Mouse (Mus musculus) liver, embryonic 14.5 days (tissue): Measurements from ENCODE around the gene Adam23. TPM values are rescaled to one million over a fixed set of nuclear protein-coding genes. Genes with fewer than 3 reads are reported as not detected.
"Not testable (repeated sequence)": the region's sequence is repeated elsewhere in the genome, so short reads cannot be mapped to it uniquely, and the experiment has no call there.

Experiments used
- ATAC-seq: fragments of 200-750 bp; cut with Nextera tagmentation; 2 replicates; pipeline ENCODE4 v1.8.0; 2017; ENCODE audit warnings: moderate number of reproducible peaks, mild to moderate bottlenecking, moderate library complexity; ENCODE audit not compliant: insufficient read depth
- DNase-seq, 3 experiments: peaks; one replicate each; pipeline ENCODE4 v3.0.0-alpha.2; 2012 to 2013; ENCODE audit warnings: low read depth in 3 of 3, low spot score in 3 of 3
- H3K27ac ChIP-seq: fragments of 300-500 bp; sonication (generic); 2 replicates; pipeline ENCODE4 v1.5.1; 2014; ENCODE audit warnings: moderate library complexity, mild to moderate bottlenecking, control low read depth, inconsistent platforms
- H3K27me3 ChIP-seq: fragments of 300-500 bp; sonication (generic); 2 replicates; pipeline ENCODE4 v1.6.1; 2014; ENCODE audit warnings: mild to moderate bottlenecking, low read length, moderate library complexity; ENCODE audit not compliant: control insufficient read depth, insufficient read depth
- H3K36me3 ChIP-seq: fragments of 300-500 bp; sonication (generic); replicated peaks from 2 replicates; pipeline ENCODE4 v1.6.1; 2014; ENCODE audit warnings: low read depth; ENCODE audit not compliant: control insufficient read depth, insufficient read depth
- H3K4me1 ChIP-seq, 2 experiments: fragments of 200-500 bp in 1 of 2; fragments of 300-500 bp in 1 of 2; sonication (generic) in 1 of 2; replicated peaks; 2 replicates each; pipeline ENCODE4 v1.6.1; 2012 to 2014; ENCODE audit warnings: antibody characterized with exemption in 1 of 2, inconsistent platforms in 1 of 2, low read length in 1 of 2; ENCODE audit not compliant: control insufficient read depth in 2 of 2, insufficient read depth in 2 of 2
- H3K4me2 ChIP-seq: fragments of 300-500 bp; sonication (generic); 2 replicates; pipeline ENCODE4 v1.6.1; 2014; ENCODE audit warnings: low read depth, mild to moderate bottlenecking, control low read depth, moderate library complexity
- H3K4me3 ChIP-seq, 2 experiments: fragments of 200-500 bp in 1 of 2; fragments of 300-500 bp in 1 of 2; sonication (generic) in 1 of 2; 2 replicates each; pipeline ENCODE4 v1.5.1; 2012 to 2014; ENCODE audit warnings: low read depth in 2 of 2, low read length in 2 of 2, mild to moderate bottlenecking in 2 of 2, control low read depth in 1 of 2, inconsistent platforms in 1 of 2, moderate library complexity in 1 of 2; ENCODE audit not compliant: insufficient read depth in 1 of 2
- H3K9ac ChIP-seq: fragments of 300-500 bp; sonication (generic); replicated peaks from 2 replicates; pipeline ENCODE4 v1.6.1; 2014; ENCODE audit warnings: mild to moderate bottlenecking, control low read depth, moderate library complexity
- H3K9me3 ChIP-seq: fragments of 300-500 bp; sonication (generic); 2 replicates; pipeline ENCODE4 v1.6.1; 2016; ENCODE audit warnings: low read length, mixed read lengths; ENCODE audit not compliant: control insufficient read depth
- CTCF ChIP-seq: IDR thresholded peaks from 2 replicates; pipeline ENCODE4 v1.5.1; 2016; ENCODE audit warnings: antibody characterized with exemption, low read depth, control low read depth
- EP300 ChIP-seq: IDR thresholded peaks from 2 replicates; pipeline ENCODE4 v1.6.1; 2016; ENCODE audit warnings: antibody characterized with exemption, low read depth
- WGBS: fragments of 180-500 bp; shearing (Covaris S2); extraction: QIAGEN DNeasy Blood & Tissue Kit; methylation state at CpG from one replicate; pipeline ENCODE4 v1.1.7; 2014; ENCODE audit not compliant: insufficient replicate concordance; 5-methylcytosine and 5-hydroxymethylcytosine counted together
- polyA plus RNA-seq, 2 experiments: library from polyadenylated mRNA; depleted of rRNA in 1 of 2; stranded (reverse) in 1 of 2; unstranded in 1 of 2; fragments of >200 nt; fragmentation: Nextera tagmentation in 1 of 2; extraction: Ambion mirVana in 1 of 2; gene quantifications; 2 replicates each; pipeline versions ENCODE4 v1.2.1 to v1.2.3; 2012 to 2014

Gene Adam23
- polyA plus RNA-seq, 2 experiments, result 0.24 to 0.36 TPM

DNA sequence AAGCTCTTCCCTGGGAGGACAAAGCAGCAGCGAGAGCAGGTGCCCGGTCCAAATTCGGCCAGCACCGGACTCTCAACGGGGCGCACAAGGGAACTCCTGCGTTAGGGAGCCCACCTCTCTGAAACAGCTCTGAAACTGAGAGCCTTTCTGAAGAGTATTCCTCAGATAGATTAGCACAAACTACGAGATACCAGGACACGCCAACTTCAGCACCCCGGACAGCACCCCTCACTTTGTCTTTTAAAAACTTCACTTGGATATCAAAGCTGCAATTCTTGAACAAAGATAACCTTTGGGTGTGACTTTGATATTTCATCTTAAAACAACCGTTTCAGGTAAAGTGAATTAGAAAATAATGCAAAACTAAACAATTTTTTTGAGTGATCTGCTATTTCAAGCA is 168.9 kb downstream of the Adam23 start:
- WGBS, result under 1% methylated on average over 11 of the region's 11 CpGs
- ATAC-seq (no peak), DNase-seq (no peak)
- no peaks in the 10 kb centered on the region for H3K4me1 ChIP-seq
- H3K36me3 ChIP-seq, result no peaks in the 10 kb centered on the region
- no peak overlapping the region for H3K4me3 ChIP-seq
- H3K27ac ChIP-seq, result no peak overlapping the region
- H3K27me3 ChIP-seq, result no peaks in the 10 kb centered on the region
- no peaks in the 10 kb centered on the region; the same call in 1 of the 2 replicates for H3K9me3 ChIP-seq
- TF ChIP-seq EP300 (no peak), CTCF (no peak)
- no peak overlapping the region for H3K9ac ChIP-seq
- H3K4me2 ChIP-seq, result no peak overlapping the region

DNA sequence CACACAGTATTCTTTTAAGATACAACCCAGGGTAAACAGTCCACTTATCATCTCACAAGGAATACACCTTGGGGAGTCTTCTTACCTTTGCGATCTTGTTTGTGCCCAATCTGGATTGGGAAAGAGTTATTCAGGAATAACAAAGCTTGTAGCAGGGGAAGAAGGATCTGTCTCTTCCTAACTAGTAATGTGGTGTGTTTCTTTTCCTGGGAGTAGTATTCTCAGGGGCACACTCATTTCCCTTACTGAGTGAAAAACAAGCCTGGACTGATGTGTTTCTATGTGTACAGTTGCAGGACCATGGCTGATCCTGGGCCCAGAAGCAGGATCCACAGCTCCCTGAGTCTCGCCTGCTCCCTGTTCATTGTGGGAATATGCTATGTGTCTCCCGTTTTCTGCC is 170.0 kb downstream of the Adam23 start, which contains the start of gene Gm39653:
Gene Gm39653 (plus strand): TSS at position 301 of the 400 bp plus-strand sequence.
- Histone ChIP-seq H3K4me3 (no peak within 1 kb of the TSS), H3K36me3 (no peaks in the 10 kb centered on the region), H3K9me3 (no peaks in the 10 kb centered on the region), H3K27ac (no peak within 1 kb of the TSS), H3K4me1 (no peaks in the 10 kb centered on the region), H3K27me3 (no peaks in the 10 kb centered on the region), H3K9ac (no peak within 1 kb of the TSS), H3K4me2 (no peak within 1 kb of the TSS)
- WGBS, result 53% methylated on average over 3 of the region's 3 CpGs
- TF ChIP-seq CTCF, result no peak
- ATAC-seq, result no peak
- no peak for DNase-seq

DNA sequence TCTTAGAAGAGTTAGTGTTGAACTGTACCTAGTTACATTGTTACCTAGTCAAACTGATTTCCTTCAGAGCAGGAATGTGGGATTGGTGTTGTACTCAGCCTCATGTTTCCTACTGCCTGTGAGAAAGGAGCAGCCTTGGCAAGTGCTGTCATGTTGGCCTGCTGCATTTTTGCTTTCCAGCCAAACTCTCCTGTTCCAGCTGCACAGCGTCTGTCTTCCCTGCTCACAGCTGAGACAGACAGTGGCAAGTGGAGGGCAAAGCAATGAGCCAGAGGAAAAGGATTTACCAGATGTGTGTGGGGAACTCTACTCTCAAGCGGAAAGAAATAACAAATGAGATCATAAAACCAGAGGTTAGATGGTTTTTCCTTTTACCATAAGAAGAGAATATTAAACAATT is 182.5 kb downstream of the Adam23 start:
- H3K4me3 ChIP-seq, result no peak overlapping the region
- H3K9ac ChIP-seq, result no peak overlapping the region
- no peak overlapping the region for H3K4me2 ChIP-seq
- no peaks in the 10 kb centered on the region for H3K4me1 ChIP-seq
- H3K27ac ChIP-seq, result no peak overlapping the region
- no peaks in the 10 kb centered on the region for H3K27me3 ChIP-seq
- TF ChIP-seq EP300 (no peak), CTCF (no peak)
- 53% methylated on average over 2 of the region's 2 CpGs for WGBS
- H3K9me3 ChIP-seq, result no peaks in the 10 kb centered on the region
- ATAC-seq (no peak), DNase-seq (no peak)
- no peaks in the 10 kb centered on the region for H3K36me3 ChIP-seq

DNA sequence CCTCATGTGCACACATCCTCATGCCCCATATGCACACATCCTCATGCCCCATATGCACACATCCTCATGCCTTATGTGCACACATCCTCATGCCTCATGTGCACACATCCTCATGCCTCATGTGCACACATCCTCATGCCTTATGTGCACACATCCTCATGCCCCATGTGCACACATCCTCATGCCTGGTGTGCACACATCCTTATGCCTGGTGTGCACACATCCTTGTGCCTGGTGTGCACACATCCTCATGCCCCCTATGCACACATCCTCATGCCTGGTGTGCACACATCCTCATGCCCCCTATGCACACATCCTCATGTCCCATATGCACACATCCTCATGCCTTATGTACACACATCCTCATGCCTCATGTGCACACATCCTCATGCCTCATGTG is 184.7 kb downstream of the Adam23 start:
- not testable (repeated sequence) for H3K36me3 ChIP-seq, H3K9me3 ChIP-seq, ATAC-seq, H3K4me2 ChIP-seq, H3K4me3 ChIP-seq, H3K9ac ChIP-seq, H3K27me3 ChIP-seq, DNase-seq, H3K4me1 ChIP-seq, H3K27ac ChIP-seq

DNA sequence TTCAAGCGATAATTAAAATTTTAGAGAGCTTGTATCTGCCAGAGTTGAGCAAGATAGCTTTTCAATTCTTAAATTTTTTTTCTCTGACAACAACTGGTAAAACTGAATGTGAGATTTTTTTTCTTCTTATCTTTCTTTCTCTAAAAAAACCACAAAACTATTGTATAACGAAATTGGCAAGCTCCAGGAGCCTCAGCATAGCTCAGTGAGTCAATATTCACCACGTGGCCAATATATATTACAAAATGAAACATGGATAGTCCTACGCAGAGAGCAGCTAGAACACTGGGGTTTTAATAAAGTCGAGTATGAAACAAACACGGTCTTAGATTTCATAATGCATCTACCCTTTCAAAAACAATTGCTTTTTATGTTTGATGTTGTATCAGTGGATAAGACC is 194.2 kb downstream of the Adam23 start:
- Histone ChIP-seq H3K27ac (no peak overlapping the region), H3K36me3 (no peaks in the 10 kb centered on the region), H3K9ac (no peak overlapping the region), H3K4me1 (no peaks in the 10 kb centered on the region), H3K27me3 (no peaks in the 10 kb centered on the region), H3K4me2 (no peak overlapping the region), H3K9me3 (no peaks in the 10 kb centered on the region), H3K4me3 (no peak overlapping the region)
- TF ChIP-seq CTCF, result no peak
- no peak for TF ChIP-seq EP300
- 49% methylated on average over 6 of the region's 6 CpGs for WGBS
- no peak for ATAC-seq
- no peak for DNase-seq

Other genes starting within 250 kb of the Adam23 start
- gene Gpr1, start 231.3 kb upstream of the Adam23 start, polyA plus RNA-seq (2012; rRNA removed), result not detected in 2 replicates
- gene Gpr1, start 231.3 kb upstream of the Adam23 start, polyA plus RNA-seq (2014; fragmentation: Nextera tagmentation; extraction: Ambion mirVana), result not detected in 2 replicates
- 0.09 TPM in 2 replicates for gene Zdbf2, start 172.6 kb upstream of the Adam23 start, polyA plus RNA-seq (2012; rRNA removed)
- gene Zdbf2, start 172.6 kb upstream of the Adam23 start, polyA plus RNA-seq (2014; fragmentation: Nextera tagmentation; extraction: Ambion mirVana), result 0.06 and 0.19 TPM in 2 replicates
- gene Gm39653, start 170.1 kb downstream of the Adam23 start, polyA plus RNA-seq (2012; rRNA removed), result not detected in 2 replicates
- not detected in 2 replicates for gene Gm39653, start 170.1 kb downstream of the Adam23 start, polyA plus RNA-seq (2014; fragmentation: Nextera tagmentation; extraction: Ambion mirVana)
- not detected in 2 replicates for gene Dytn, start 241.0 kb downstream of the Adam23 start, polyA plus RNA-seq (2012; rRNA removed)
- gene Dytn, start 241.0 kb downstream of the Adam23 start, polyA plus RNA-seq (2014; fragmentation: Nextera tagmentation; extraction: Ambion mirVana), result not detected in 2 replicates